Mouse (Mus musculus) left cerebral cortex, postnatal 25 days (tissue): ENCODE data around the gene Pgp. TPM values are rescaled to one million over a fixed set of nuclear protein-coding genes. Genes with fewer than 3 reads are reported as not detected.
A peak's percentile ranks its signal among the peaks of the same experiment; 100 is the strongest.
"Not testable (repeated sequence)": the region's sequence is repeated elsewhere in the genome, so short reads cannot be mapped to it uniquely, and the experiment has no call there.

Experiments
- DNase-seq, 2 experiments: peaks; one replicate each; pipeline ENCODE4 v3.0.0; 2022; ENCODE audit warnings: low spot score in 2 of 2, mixed read lengths in 1 of 2
- intact Hi-C: fragments of 180-260 bp; cut with DNase I; formaldehyde crosslinking; loops from one replicate; pipeline ENCODE4 v1.15.1; 2025
- total RNA-seq, 2 experiments: library from RNA; stranded (reverse); gene quantifications; 2 replicates each; pipeline ENCODE4 v1.2.3; 2021

The Pgp gene
- total RNA-seq, result 10 to 100 TPM; 70.2 to 72.3 TPM

GRCm38 (mm10) chr17:24469910-24470602 lies at the start of gene Pgp, which contains the start of gene E4f1:
TSS of gene Pgp (plus strand) at chr17:24470392.
TSS of gene E4f1 (minus strand) at chr17:24470313.
- intact Hi-C loops, result loop anchor here (2.0 kb wide), 1 partner anchor 37 kb away; no protein-coding TSS in a partner anchor
- peak; percentile 99 to 100 for DNase-seq

GRCm38 (mm10) chr17:24423114-24423513 lies 47.1 kb upstream of the Pgp start:
- intact Hi-C loops, result no loop called here

GRCm38 (mm10) chr17:24424489-24424888 lies 45.7 kb upstream of the Pgp start:
- intact Hi-C loops, result no loop called here
- no peak for DNase-seq

More at GRCm38 (mm10) chr17:24423114-24423513, 47.1 kb upstream of the Pgp start:
- no peak for DNase-seq

DNA sequence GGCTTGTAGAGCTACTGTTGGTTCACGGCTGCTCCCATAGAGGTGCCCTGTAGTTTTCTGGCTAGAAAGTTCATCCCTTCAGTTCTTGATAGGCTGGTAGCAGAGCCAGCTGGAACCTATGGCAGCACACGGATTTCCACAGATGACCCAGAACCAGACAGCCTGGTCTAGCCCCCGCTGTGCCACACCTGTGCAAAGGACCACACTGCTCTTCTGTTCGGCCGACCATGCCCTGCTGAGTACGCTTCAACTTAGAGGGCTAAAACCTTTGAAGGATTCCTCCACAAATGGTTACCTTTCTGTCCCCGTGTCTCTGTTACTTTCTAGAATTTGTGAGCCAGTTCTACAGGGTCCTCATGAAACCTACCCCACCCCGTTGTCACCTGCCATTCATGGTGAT lies 44.9 kb upstream of the Pgp start:
- DNase-seq, intact Hi-C loops: not testable (repeated sequence)

GRCm38 (mm10) chr17:24425905-24426304 lies 44.3 kb upstream of the Pgp start:
- intact Hi-C loops, result no loop called here

DNA sequence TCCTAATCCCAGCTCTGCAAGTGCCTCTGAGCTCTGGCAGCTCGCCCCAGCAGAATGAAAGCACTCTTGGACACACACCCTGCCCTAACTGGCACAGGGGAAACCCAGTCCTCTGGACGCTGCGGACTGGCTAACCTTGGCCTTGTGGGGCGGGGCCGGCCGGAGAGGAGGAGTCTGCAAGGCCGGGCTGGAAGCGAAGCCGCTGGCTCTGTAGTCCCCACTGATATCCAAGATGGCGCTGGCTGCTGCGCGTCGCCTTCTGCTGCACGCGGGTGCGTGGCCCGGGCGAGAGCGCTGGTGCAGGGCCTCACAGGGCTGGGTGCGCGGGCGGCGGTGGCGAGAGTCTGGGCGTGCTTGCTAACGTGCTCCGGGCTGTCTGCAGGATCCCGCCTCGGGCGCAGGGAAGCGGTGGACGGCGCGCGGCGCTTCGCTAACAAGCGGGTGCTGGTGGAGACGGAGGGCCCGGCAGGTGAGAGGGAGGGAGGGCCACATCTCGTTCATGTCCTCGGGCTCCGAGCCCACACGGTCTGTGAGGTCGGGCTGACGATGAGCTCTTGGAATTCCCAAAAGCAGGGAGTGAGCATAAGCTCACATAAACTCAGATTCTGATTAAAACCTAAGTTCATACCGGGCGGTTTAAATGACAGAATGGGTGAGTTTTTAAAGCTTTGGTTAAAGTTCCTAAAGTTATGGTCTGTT lies 43.6 kb upstream of the Pgp start, which contains the start of gene Eci1:
Gene Eci1 (plus strand): TSS at position 171 of the 699 bp plus-strand sequence.
- intact Hi-C loops, result no loop called here
- peak; percentile 88 to 93 for DNase-seq

More at GRCm38 (mm10) chr17:24425905-24426304, 44.3 kb upstream of the Pgp start:
- DNase-seq, result no peak

- intact Hi-C loops, result no loop called here
- no peak for DNase-seq
Measured at GRCm38 (mm10) chr17:24427170-24427557, 43.0 kb upstream of the Pgp start.

DNA sequence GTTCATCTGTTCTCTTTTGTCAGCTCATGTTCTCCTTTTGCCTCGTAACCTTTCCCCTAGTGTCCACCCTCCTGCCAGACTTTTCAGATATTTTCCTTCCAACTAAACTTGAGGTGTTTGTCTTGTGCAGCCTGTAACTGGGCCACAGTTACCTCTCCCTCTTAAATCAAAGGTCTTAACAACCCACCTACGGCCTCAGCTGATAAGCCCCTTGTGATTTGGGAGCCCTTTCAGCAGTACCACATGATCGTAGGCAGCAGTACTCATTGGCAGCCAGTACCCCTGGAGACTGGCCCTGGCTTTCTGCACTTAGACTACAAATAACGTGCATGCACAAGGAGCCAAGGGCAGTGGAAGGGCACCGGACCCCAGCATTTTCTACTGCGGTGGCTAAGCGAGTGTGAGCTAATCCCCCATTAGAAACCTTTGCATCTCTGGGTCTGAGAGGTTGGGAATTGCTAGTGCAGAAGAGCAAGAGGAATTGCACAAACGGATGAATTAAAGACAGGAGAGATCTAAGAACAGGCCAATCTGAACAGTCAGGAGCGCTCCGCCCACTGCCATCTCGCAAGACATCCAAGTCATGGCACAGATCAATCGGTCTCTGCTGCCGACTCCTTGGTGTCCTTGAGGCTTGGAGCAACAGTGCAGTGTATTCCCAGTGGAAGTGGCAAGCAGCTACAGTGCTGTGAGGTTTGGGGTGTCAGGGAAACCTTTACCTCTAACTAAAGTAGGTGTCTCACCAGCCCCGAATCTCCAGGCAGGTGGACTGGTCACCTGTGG lies 40.8 kb upstream of the Pgp start:
- intact Hi-C loops, result no loop called here

DNA sequence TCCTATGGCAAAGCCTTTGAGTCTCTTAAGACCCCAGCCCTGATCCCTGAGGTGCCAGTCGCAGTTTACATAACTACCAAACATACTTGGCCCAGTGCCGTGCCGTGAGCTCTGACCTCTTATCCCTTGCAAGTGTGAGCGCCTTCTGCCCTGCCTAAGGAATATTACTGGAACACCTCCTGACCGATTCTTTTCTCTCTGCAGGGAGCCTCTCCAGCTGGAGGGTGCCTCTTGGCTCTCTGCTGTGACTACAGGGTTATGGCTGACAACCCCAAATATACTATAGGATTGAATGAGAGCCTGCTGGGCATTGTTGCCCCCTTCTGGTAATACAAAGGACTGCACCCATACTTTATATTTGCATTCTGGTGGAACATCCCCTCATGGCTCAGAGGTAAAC lies 33.2 kb upstream of the Pgp start:
- intact Hi-C loops, result no loop called here
- DNase-seq, result peak in 1 of 2 experiments; percentile 50

More for the DNA sequence above, 40.8 kb upstream of the Pgp start:
- DNase-seq, result no peak

DNA sequence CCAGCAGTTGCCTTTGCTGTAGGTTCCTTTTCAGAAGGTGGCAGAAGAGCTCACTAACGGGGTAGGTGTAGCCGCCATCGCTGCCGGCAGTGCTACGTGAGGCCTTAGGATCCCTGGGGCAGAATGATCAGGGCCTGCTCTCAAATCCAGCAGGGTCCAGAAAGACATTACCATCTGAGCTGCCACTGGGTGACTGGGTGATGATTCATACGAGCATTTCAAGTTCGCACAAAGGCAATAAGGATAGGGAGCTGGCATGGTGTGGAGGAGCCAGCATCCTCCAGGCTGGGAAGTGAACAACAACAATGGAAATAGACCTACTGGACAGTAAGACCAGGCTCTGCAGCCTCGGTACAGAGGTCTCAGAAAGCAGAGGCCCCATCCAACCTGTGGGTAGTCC lies 29.8 kb upstream of the Pgp start:
- no peak for DNase-seq
- intact Hi-C loops, result no loop called here

GRCm38 (mm10) chr17:24441148-24441547 lies 29.0 kb upstream of the Pgp start:
- DNase-seq, result no peak
- intact Hi-C loops, result no loop called here

DNA sequence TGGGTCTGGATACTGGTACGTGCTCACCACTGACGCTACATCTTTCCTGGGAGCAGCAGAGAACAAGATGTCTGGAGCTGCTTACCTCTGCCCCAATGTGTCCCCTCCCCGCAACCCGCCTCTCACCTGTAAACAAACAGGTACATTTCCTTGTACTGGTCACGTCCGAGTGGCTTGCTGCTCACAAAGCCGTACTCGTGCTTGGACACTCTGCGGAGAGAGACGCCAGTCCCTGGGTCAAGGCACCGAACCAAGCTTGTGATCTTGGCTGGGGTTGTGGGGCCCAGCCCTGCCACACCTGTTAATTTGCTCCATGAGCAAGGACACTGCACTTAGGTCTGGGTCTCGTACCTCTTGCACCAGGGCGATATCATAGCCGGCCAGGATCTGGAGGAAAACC lies 28.1 kb upstream of the Pgp start:
- DNase-seq, result no peak
- intact Hi-C loops, result no loop called here

- intact Hi-C loops, result no loop called here
- no peak for DNase-seq
Measured at GRCm38 (mm10) chr17:24442632-24443155, 27.5 kb upstream of the Pgp start, which contains the start of gene Dnase1l2. TSS of gene Dnase1l2 (minus strand) at chr17:24443105.

GRCm38 (mm10) chr17:24443409-24443808 lies 26.8 kb upstream of the Pgp start:
- DNase-seq, result peak in 1 of 2 experiments; percentile 63
- intact Hi-C loops, result no loop called here

DNA sequence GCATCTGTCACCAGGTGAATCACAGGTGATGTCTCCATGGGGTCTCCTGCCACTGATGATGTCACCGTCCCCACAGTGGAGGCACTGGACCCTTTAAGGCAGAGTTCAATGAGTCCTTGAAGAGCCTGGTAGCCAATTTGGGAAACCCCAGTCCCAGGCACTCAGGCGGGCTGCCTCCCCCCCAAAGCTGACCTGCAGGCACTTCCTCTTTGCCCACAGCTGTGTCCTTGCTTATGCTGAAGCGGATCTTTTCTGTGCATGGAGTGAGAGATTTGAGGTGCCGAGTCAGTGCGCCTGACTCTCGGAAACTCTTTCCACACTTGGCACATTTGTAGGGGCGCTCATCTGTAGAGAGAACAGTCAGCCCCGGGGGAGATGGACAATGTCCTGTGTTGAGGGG lies 23.6 kb upstream of the Pgp start:
- no peak for DNase-seq
- intact Hi-C loops, result no loop called here

- DNase-seq, result no peak
- intact Hi-C loops, result no loop called here
Measured at GRCm38 (mm10) chr17:24449507-24449906, 20.7 kb upstream of the Pgp start.

GRCm38 (mm10) chr17:24451220-24451619 lies 19.0 kb upstream of the Pgp start:
- intact Hi-C loops, result loop anchor here (5.0 kb wide), 1 partner anchor 34 kb away; no protein-coding TSS in a partner anchor
- no peak for DNase-seq

DNA sequence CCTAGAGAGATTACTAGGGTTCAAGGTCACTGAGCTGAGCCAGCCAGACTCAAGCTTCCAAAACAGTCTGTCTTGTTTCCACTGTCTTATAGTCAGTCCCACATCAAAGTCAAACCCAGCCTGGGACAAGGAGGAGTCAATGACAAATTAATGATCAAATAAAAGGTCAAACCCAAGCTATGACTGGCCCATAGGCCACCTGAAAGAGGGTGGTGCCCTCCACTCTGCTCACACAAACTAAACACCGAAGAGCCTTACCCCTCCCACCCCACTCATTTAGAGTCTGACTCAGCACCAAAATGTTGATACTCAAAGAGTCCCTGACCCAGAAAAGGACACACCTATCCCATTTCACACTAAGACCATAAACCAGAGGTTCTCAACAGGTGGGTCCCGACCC lies 16.8 kb upstream of the Pgp start:
- no peak for DNase-seq
- intact Hi-C loops, result loop anchor here (5.0 kb wide), 1 partner anchor 36 kb away; no protein-coding TSS in a partner anchor

DNA sequence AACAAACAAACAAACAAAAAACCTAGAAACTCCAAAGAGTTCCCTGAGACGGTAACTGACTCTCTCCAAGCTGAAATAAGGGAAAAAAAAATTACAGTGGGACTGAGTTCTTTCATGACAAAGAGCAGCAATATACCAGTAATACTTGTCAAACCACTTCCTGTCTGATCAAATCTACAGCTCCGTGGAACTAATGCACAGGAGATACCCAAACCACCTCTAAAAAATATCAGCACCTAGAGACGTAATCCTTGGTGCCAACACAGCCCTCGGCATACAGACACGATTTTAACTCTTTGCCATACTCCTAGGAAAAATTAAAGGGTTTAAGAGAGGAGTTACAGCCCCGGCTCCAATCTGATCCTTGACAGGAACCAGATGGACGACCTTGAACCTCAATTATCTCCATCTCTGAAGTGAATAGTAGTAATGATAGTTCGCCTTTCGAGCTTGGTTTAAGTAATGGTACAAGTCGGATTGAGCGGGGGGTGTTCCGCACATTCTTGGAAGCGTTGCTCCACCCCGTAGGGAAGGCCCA lies 15.9 kb upstream of the Pgp start:
- intact Hi-C loops, result loop anchor here (5.0 kb wide), 1 partner anchor 37 kb away; no protein-coding TSS in a partner anchor

More for the DNA sequence above, 15.9 kb upstream of the Pgp start:
- no peak for DNase-seq
